Mouse (Mus musculus) MEL (cell line): ENCODE measurements around the gene Krt34. TPM values are rescaled to one million over a fixed set of nuclear protein-coding genes. Genes with fewer than 3 reads are reported as not detected.

Experiments used
- DNase-seq: peaks from one replicate; pipeline ENCODE4 v3.0.0; 2011; ENCODE audit warnings: low read depth, low spot score
- H3K27ac ChIP-seq: 2 replicates; pipeline ENCODE4 v1.5.1; 2012; ENCODE audit warnings: low read depth, mild to moderate bottlenecking, control low read depth, low read length, moderate library complexity; ENCODE audit not compliant: control insufficient read depth
- H3K27me3 ChIP-seq, 2 experiments: fragments of 150-350 bp in 1 of 2; sonication (generic) in 1 of 2; 2 replicates each; pipeline ENCODE4 v1.6.1; 2012; ENCODE audit warnings: low read length in 2 of 2, mild to moderate bottlenecking in 2 of 2, improper control_type of control experiment in 1 of 2, moderate library complexity in 1 of 2; ENCODE audit not compliant: insufficient read depth in 2 of 2, control insufficient read depth in 1 of 2
- H3K36me3 ChIP-seq, 2 experiments: 2 replicates each; pipeline ENCODE4 v1.6.1; 2012 to 2014; ENCODE audit warnings: low read length in 2 of 2, improper control_type of control experiment in 1 of 2, inconsistent platforms in 1 of 2, mild to moderate bottlenecking in 1 of 2; ENCODE audit not compliant: insufficient read depth in 2 of 2, control insufficient read depth in 1 of 2
- H3K4me1 ChIP-seq, 2 experiments: fragments of 150-350 bp in 1 of 2; sonication (generic) in 1 of 2; 2 replicates each; pipeline ENCODE4 v1.6.1; 2012; ENCODE audit warnings: low read length in 2 of 2, improper control_type of control experiment in 1 of 2, mild to moderate bottlenecking in 1 of 2; ENCODE audit not compliant: insufficient read depth in 2 of 2, control insufficient read depth in 1 of 2
- H3K4me3 ChIP-seq, 2 experiments: fragments of 150-350 bp in 1 of 2; sonication (generic) in 1 of 2; 2 replicates each; pipeline ENCODE4 v1.5.1; 2012; ENCODE audit warnings: low read depth in 2 of 2, low read length in 2 of 2, mild to moderate bottlenecking in 2 of 2, moderate library complexity in 2 of 2, control low read depth in 1 of 2, improper control_type of control experiment in 1 of 2; ENCODE audit not compliant: control insufficient read depth in 1 of 2, insufficient read depth in 1 of 2
- H3K79me2 ChIP-seq: 2 replicates; pipeline ENCODE4 v1.6.1; 2012; ENCODE audit warnings: mild to moderate bottlenecking, low read length, moderate library complexity; ENCODE audit not compliant: control insufficient read depth, poor library complexity, insufficient read depth
- H3K9ac ChIP-seq: 2 replicates; pipeline ENCODE4 v1.6.1; 2012; ENCODE audit warnings: low read depth, mild to moderate bottlenecking, control low read depth, low read length, moderate library complexity; ENCODE audit not compliant: control insufficient read depth, poor library complexity, severe bottlenecking
- H3K9me3 ChIP-seq: fragments of 150-350 bp; sonication (generic); replicated peaks from 2 replicates; pipeline ENCODE4 v1.6.1; 2012; ENCODE audit warnings: mild to moderate bottlenecking, low read length, improper control_type of control experiment, moderate library complexity; ENCODE audit not compliant: insufficient read depth
- CHD2 ChIP-seq: IDR thresholded peaks from 2 replicates; pipeline ENCODE4 v1.6.1; 2011; ENCODE audit warnings: low read length, improper control_type of control experiment
- E2F4 ChIP-seq: IDR thresholded peaks from 2 replicates; pipeline ENCODE4 v1.6.1; 2011; ENCODE audit warnings: low read depth, low read length, improper control_type of control experiment, borderline replicate concordance
- GATA1 ChIP-seq: IDR thresholded peaks from 2 replicates; pipeline ENCODE4 v1.6.1; 2011; ENCODE audit warnings: low read depth, low read length, improper control_type of control experiment
- MAFK ChIP-seq: IDR thresholded peaks from 2 replicates; pipeline ENCODE4 v1.6.1; 2011; ENCODE audit warnings: low read depth, mild to moderate bottlenecking, low read length, improper control_type of control experiment, borderline replicate concordance
- MAX ChIP-seq: IDR thresholded peaks from 2 replicates; pipeline ENCODE4 v1.6.1; 2011; ENCODE audit warnings: low read length, improper control_type of control experiment
- MEF2A ChIP-seq: IDR thresholded peaks from 2 replicates; pipeline ENCODE4 v1.6.1; 2014; ENCODE audit warnings: low read depth, mild to moderate bottlenecking, inconsistent platforms, low read length, improper control_type of control experiment; ENCODE audit not compliant: poor library complexity, insufficient replicate concordance, severe bottlenecking; ENCODE audit errors: extremely low read depth
- MYB ChIP-seq: IDR thresholded peaks from 2 replicates; pipeline ENCODE4 v1.6.1; 2011; ENCODE audit warnings: mild to moderate bottlenecking, low read depth, low read length, improper control_type of control experiment
- MYC ChIP-seq: IDR thresholded peaks from 2 replicates; pipeline ENCODE4 v1.6.1; 2011; ENCODE audit warnings: low read depth, mild to moderate bottlenecking, low read length, improper control_type of control experiment, moderate library complexity
- NELFE ChIP-seq: IDR thresholded peaks from 2 replicates; pipeline ENCODE4 v1.6.1; 2011; ENCODE audit warnings: low read depth, low read length, improper control_type of control experiment
- NRF1 ChIP-seq: IDR thresholded peaks from 2 replicates; pipeline ENCODE4 v1.6.1; 2014; ENCODE audit warnings: low read depth, mild to moderate bottlenecking, inconsistent platforms, low read length, improper control_type of control experiment, moderate library complexity; ENCODE audit not compliant: poor library complexity, insufficient read depth, severe bottlenecking
- SIN3A ChIP-seq: IDR thresholded peaks from 2 replicates; pipeline ENCODE4 v1.6.1; 2012; ENCODE audit warnings: low read length, improper control_type of control experiment, inconsistent platforms
- TAL1 ChIP-seq: IDR thresholded peaks from 2 replicates; pipeline ENCODE4 v1.6.1; 2012; ENCODE audit warnings: mild to moderate bottlenecking, inconsistent platforms, low read length, moderate library complexity, mixed read lengths
- TCF12 ChIP-seq: IDR thresholded peaks from 2 replicates; pipeline ENCODE4 v1.6.1; 2014; ENCODE audit warnings: low read depth, mild to moderate bottlenecking, inconsistent platforms, low read length, improper control_type of control experiment, moderate library complexity
- UBTF ChIP-seq: IDR thresholded peaks from 2 replicates; pipeline ENCODE4 v1.6.1; 2012; ENCODE audit warnings: low read depth, mild to moderate bottlenecking, inconsistent platforms, low read length, improper control_type of control experiment, moderate library complexity, borderline replicate concordance; ENCODE audit not compliant: insufficient read depth
- USF1 ChIP-seq: IDR thresholded peaks from 2 replicates; pipeline ENCODE4 v1.6.1; 2014; ENCODE audit warnings: low read depth, mild to moderate bottlenecking, inconsistent platforms, low read length, improper control_type of control experiment, moderate library complexity
- ZC3H11A ChIP-seq: IDR thresholded peaks from 2 replicates; pipeline ENCODE4 v1.6.1; 2012; ENCODE audit warnings: low read depth, mild to moderate bottlenecking, inconsistent platforms, low read length, improper control_type of control experiment
- ZKSCAN1 ChIP-seq: IDR thresholded peaks from 2 replicates; pipeline ENCODE4 v1.6.1; 2012; ENCODE audit warnings: low read depth, mild to moderate bottlenecking, inconsistent platforms, low read length, improper control_type of control experiment, moderate library complexity
- ZMIZ1 ChIP-seq: IDR thresholded peaks from 2 replicates; pipeline ENCODE4 v1.6.1; 2012; ENCODE audit warnings: low read depth, mild to moderate bottlenecking, inconsistent platforms, low read length, improper control_type of control experiment, moderate library complexity
- ZNF384 ChIP-seq: IDR thresholded peaks from 2 replicates; pipeline ENCODE4 v1.6.1; 2012; ENCODE audit warnings: low read depth, mild to moderate bottlenecking, inconsistent platforms, low read length, improper control_type of control experiment
- polyA plus RNA-seq, 2 experiments: library from polyadenylated mRNA; stranded (reverse) in 1 of 2; unstranded in 1 of 2; fragments of >175 nt in 1 of 2; fragments of >200 nt in 1 of 2; gene quantifications; 2 replicates each; pipeline versions ENCODE4 v1.2.1 to v1.2.4; 2012; ENCODE audit warnings: low replicate concordance in 2 of 2, low read depth in 1 of 2; ENCODE audit not compliant: insufficient read length in 2 of 2, insufficient read depth in 1 of 2, missing spikeins in 1 of 2
- total RNA-seq: library from RNA; depleted of rRNA; stranded (reverse); fragments of 300-350 nt; gene quantifications from 2 replicates; pipeline ENCODE4 v1.2.3, GENCODE M21; 2012

The Krt34 gene
- total and polyA plus RNA-seq, 3 experiments = not detected

- Histone ChIP-seq H3K36me3 (no peaks in the 10 kb centered on the region), H3K9me3 (no peaks in the 10 kb centered on the region), H3K4me1 (no peaks in the 10 kb centered on the region), H3K27me3 (no peaks in the 10 kb centered on the region), H3K79me2 (no peaks in the 10 kb centered on the region), H3K4me3 (no peak within 1 kb of the TSS), H3K9ac (no peak within 1 kb of the TSS), H3K27ac (no peak within 1 kb of the TSS)
- no peak for DNase-seq
- TF ChIP-seq NRF1 = no peak
- TF ChIP-seq MAFK = no peak
- no peak for TF ChIP-seq MYC
- no peak for TF ChIP-seq MAX
- no peak for TF ChIP-seq E2F4
- no peak for TF ChIP-seq ZNF384
- no peak for TF ChIP-seq UBTF
- TF ChIP-seq SIN3A = no peak
- TF ChIP-seq MEF2A = no peak
- no peak for TF ChIP-seq USF1
- no peak for TF ChIP-seq ZMIZ1
- no peak for TF ChIP-seq NELFE
- TF ChIP-seq ZC3H11A = no peak
- no peak for TF ChIP-seq GATA1
Observed at GRCm38 (mm10) chr11:100029768-100030167, 11.6 kb downstream of the Krt34 start, which contains the start of gene Krt33b. Gene Krt33b, minus strand, starts transcription at chr11:100029868.

- Histone ChIP-seq H3K4me3 (no peak overlapping the region), H3K4me1 (no peaks in the 10 kb centered on the region), H3K27me3 (no peaks in the 10 kb centered on the region), H3K9ac (no peak overlapping the region), H3K27ac (no peak overlapping the region), H3K36me3 (no peaks in the 10 kb centered on the region), H3K9me3 (no peaks in the 10 kb centered on the region), H3K79me2 (no peaks in the 10 kb centered on the region)
- DNase-seq = no peak
- TF ChIP-seq TCF12 = no peak
- TF ChIP-seq, all 39 proteins: peak for 0
Observed at GRCm38 (mm10) chr11:100021438-100021837, 19.9 kb downstream of the Krt34 start.

- no peak overlapping the region for H3K4me3 ChIP-seq
- no peak overlapping the region for H3K27ac ChIP-seq
- H3K9me3 ChIP-seq = no peaks in the 10 kb centered on the region
- H3K36me3 ChIP-seq = no peaks in the 10 kb centered on the region
- no peak overlapping the region for H3K9ac ChIP-seq
- no peaks in the 10 kb centered on the region for H3K4me1 ChIP-seq
- no peaks in the 10 kb centered on the region for H3K79me2 ChIP-seq
- DNase-seq = no peak
- H3K27me3 ChIP-seq = no peaks in the 10 kb centered on the region
- no peak for TF ChIP-seq ZKSCAN1
- no peak for TF ChIP-seq ZMIZ1
- TF ChIP-seq TAL1 = no peak
- no peak for TF ChIP-seq CHD2
- no peak for TF ChIP-seq NRF1
- no peak for TF ChIP-seq MYB
Observed at GRCm38 (mm10) chr11:100019466-100019865, 21.9 kb downstream of the Krt34 start.
